Mouse (Mus musculus) embryonic fibroblast, embryonic 13.5 days (primary cell): ENCODE measurements around the gene Mrpl24.

Experiments
- CTCF ChIP-seq: IDR thresholded peaks from 2 replicates; pipeline ENCODE4 v1.5.1; 2011; ENCODE audit warnings: mild to moderate bottlenecking, control low read depth, low read length, moderate library complexity, borderline replicate concordance; ENCODE audit not compliant: insufficient read depth
- POLR2A ChIP-seq: IDR thresholded peaks from 2 replicates; pipeline ENCODE4 v1.6.1; 2011; ENCODE audit warnings: low read depth, mild to moderate bottlenecking, control low read depth, low read length, moderate library complexity

GRCm38 (mm10) chr3:87935776-87936175, 16.5 kb downstream of the Mrpl24 start:
- TF ChIP-seq POLR2A (no peak), CTCF (peak; percentile 65; the same call in 1 of the 2 replicates)
